Mouse (Mus musculus) lung, postnatal 0 days (tissue): ENCODE results near the gene D6Ertd527e.

Experiments used
- CTCF ChIP-seq: IDR thresholded peaks from 2 replicates; pipeline ENCODE4 v1.5.1; 2016; ENCODE audit warnings: antibody characterized with exemption, mild to moderate bottlenecking
- EP300 ChIP-seq: IDR thresholded peaks from 2 replicates; pipeline ENCODE4 v1.6.1; 2016; ENCODE audit warnings: antibody characterized with exemption, mild to moderate bottlenecking, control low read depth

GRCm38 (mm10) chr6:87129861-87130260, 25.3 kb downstream of the D6Ertd527e start:
- no peak for TF ChIP-seq EP300
- TF ChIP-seq CTCF, result no peak
